Mouse (Mus musculus) ES-E14 (cell line): ENCODE results near the gene Gzmg. TPM values are rescaled to one million over a fixed set of nuclear protein-coding genes. Genes with fewer than 3 reads are reported as not detected.
"Not testable (repeated sequence)": the region's sequence is repeated elsewhere in the genome, so short reads cannot be mapped to it uniquely, and the experiment has no call there.

Source experiments
- DNase-seq: peaks from one replicate; pipeline ENCODE4 v3.0.0-alpha.2; 2013; ENCODE audit warnings: low read depth, low spot score
- H3K27ac ChIP-seq: 2 replicates; pipeline ENCODE4 v1.5.1; 2012; ENCODE audit warnings: low read depth, mild to moderate bottlenecking, low read length, moderate library complexity, mixed read lengths; ENCODE audit not compliant: poor library complexity, insufficient read depth, severe bottlenecking
- H3K36me3 ChIP-seq: 2 replicates; pipeline ENCODE4 v1.6.1; 2012; ENCODE audit warnings: mild to moderate bottlenecking, low read length, moderate library complexity, mixed read lengths; ENCODE audit not compliant: control insufficient read depth, poor library complexity, insufficient read depth, severe bottlenecking
- H3K4me1 ChIP-seq, 2 experiments: fragments of 150-350 bp in 1 of 2; sonication (generic) in 1 of 2; 2 replicates each; pipeline ENCODE4 v1.6.1; 2012; ENCODE audit warnings: low read length in 2 of 2, mild to moderate bottlenecking in 1 of 2, mixed read lengths in 1 of 2; ENCODE audit not compliant: control insufficient read depth in 2 of 2, insufficient read depth in 2 of 2, poor library complexity in 1 of 2
- H3K4me3 ChIP-seq, 2 experiments: fragments of 150-350 bp in 1 of 2; sonication (generic) in 1 of 2; 2 replicates each; pipeline ENCODE4 v1.5.1; 2012; ENCODE audit warnings: low read length in 2 of 2, low read depth in 1 of 2, mild to moderate bottlenecking in 1 of 2, mixed read lengths in 1 of 2; ENCODE audit not compliant: insufficient read depth in 1 of 2, poor library complexity in 1 of 2, severe bottlenecking in 1 of 2
- H3K9ac ChIP-seq: 2 replicates; pipeline ENCODE4 v1.6.1; 2012; ENCODE audit warnings: low read depth, mild to moderate bottlenecking, low read length, mixed read lengths; ENCODE audit not compliant: poor library complexity, insufficient read depth, severe bottlenecking
- H3K9me3 ChIP-seq: fragments of 150-350 bp; sonication (generic); 2 replicates; pipeline ENCODE4 v1.6.1; 2012; ENCODE audit warnings: low read depth, mild to moderate bottlenecking, low read length; ENCODE audit not compliant: control insufficient read depth, insufficient read depth
- CHD2 ChIP-seq: IDR thresholded peaks from 2 replicates; pipeline ENCODE4 v1.6.1; 2014; ENCODE audit warnings: mild to moderate bottlenecking, low read depth, low read length, inconsistent platforms
- HCFC1 ChIP-seq: IDR thresholded peaks from 2 replicates; pipeline ENCODE4 v1.6.1; 2012; ENCODE audit warnings: low read length, inconsistent platforms, borderline replicate concordance; ENCODE audit not compliant: insufficient read depth
- MAFK ChIP-seq: IDR thresholded peaks from 2 replicates; pipeline ENCODE4 v1.6.1; 2014; ENCODE audit warnings: mild to moderate bottlenecking, low read depth, low read length, inconsistent platforms; ENCODE audit not compliant: insufficient read depth
- ZC3H11A ChIP-seq: IDR thresholded peaks from 2 replicates; pipeline ENCODE4 v1.6.1; 2012; ENCODE audit warnings: low read depth, mild to moderate bottlenecking, inconsistent platforms, low read length, borderline replicate concordance
- ZNF384 ChIP-seq: IDR thresholded peaks from 2 replicates; pipeline ENCODE4 v1.6.1; 2012; ENCODE audit warnings: low read depth, low read length, inconsistent platforms
- in situ Hi-C, 2 experiments: fragments of 600-800 bp; cut with MboI; formaldehyde crosslinking; loops; one replicate each; pipeline ENCODE4 v1.15.1; 2025; ENCODE audit warnings: low sequenced_read_pairs in 2 of 2, inconsistent platforms in 1 of 2; ENCODE audit not compliant: unreplicated experiment in 2 of 2
- total RNA-seq: library from RNA; depleted of rRNA; stranded (reverse); fragments of 300-350 nt; gene quantifications from 2 replicates; pipeline ENCODE4 v1.2.3, GENCODE M21; 2012

Gzmg gene
- total RNA-seq, 1 experiment = not detected

- in situ Hi-C loops = no loop called here
- H3K4me3 ChIP-seq = no peak overlapping the region
- H3K9me3 ChIP-seq = no peaks in the 10 kb centered on the region
- no peaks in the 10 kb centered on the region for H3K36me3 ChIP-seq
- no peak overlapping the region for H3K9ac ChIP-seq
- no peak for TF ChIP-seq MAFK
- TF ChIP-seq HCFC1 = no peak
- no peak for DNase-seq
- H3K4me1 ChIP-seq = 0 out of 4 replicates have a peak, but pooled peaks cover 0 to 3% of the 10 kb centered on the region in 2 experiments
- H3K27ac ChIP-seq = no peak overlapping the region
Measured at GRCm38 (mm10) chr14:56168009-56168408, 8.6 kb upstream of the Gzmg start.

- Histone ChIP-seq H3K27ac (no peak overlapping the region), H3K36me3 (no peaks in the 10 kb centered on the region), H3K4me3 (no peak overlapping the region), H3K4me1 (0 out of 4 replicates have a peak, but pooled peaks cover 0 to 3% of the 10 kb centered on the region in 2 experiments), H3K9me3 (no peaks in the 10 kb centered on the region), H3K9ac (no peak overlapping the region)
- TF ChIP-seq CHD2 = no peak
- no peak for DNase-seq
- in situ Hi-C loops = no loop called here
Measured at GRCm38 (mm10) chr14:56162109-56162508, 2.7 kb upstream of the Gzmg start.

- Histone ChIP-seq H3K4me1 (no peaks in the 10 kb centered on the region), H3K9me3 (no peaks in the 10 kb centered on the region), H3K9ac (no peak overlapping the region), H3K4me3 (no peak overlapping the region), H3K36me3 (no peaks in the 10 kb centered on the region), H3K27ac (no peak overlapping the region)
- TF ChIP-seq MAFK (no peak), CHD2 (no peak), HCFC1 (no peak), ZC3H11A (no peak), ZNF384 (no peak)
- DNase-seq = peak; percentile 19
- in situ Hi-C loops = no loop called here
Measured at GRCm38 (mm10) chr14:56155340-56155739, 4.0 kb downstream of the Gzmg start.

- H3K4me1 ChIP-seq, in situ Hi-C loops, H3K4me3 ChIP-seq, DNase-seq, H3K36me3 ChIP-seq, H3K9me3 ChIP-seq, H3K27ac ChIP-seq, H3K9ac ChIP-seq: not testable (repeated sequence)
Measured at GRCm38 (mm10) chr14:56133675-56134074, 25.7 kb downstream of the Gzmg start.

DNA sequence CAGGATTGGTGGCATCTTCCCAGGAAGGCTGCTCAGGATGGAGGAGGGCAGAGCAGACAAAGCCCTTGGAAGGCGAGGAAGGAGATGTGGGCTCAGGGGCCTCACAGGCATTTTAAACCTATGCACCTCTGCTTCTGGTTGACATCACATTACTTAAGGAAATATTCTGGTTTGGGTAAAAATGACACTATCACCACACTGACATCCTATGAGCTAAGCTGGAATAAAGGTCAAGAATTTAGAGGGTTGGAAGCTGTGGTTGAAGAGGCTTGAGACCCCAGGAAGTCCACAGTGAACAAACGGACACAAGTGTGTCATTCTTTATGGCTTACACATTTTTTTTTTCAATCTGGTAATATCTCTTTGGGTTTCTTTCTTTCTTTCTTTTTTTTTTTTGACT is 26.9 kb downstream of the Gzmg start, which contains the start of gene Gzmd:
TSS of gene Gzmd (minus strand) at position 101 of the 400 bp plus-strand sequence.
- H3K9me3 ChIP-seq, H3K9ac ChIP-seq, DNase-seq, H3K4me1 ChIP-seq, H3K4me3 ChIP-seq, H3K27ac ChIP-seq, in situ Hi-C loops, H3K36me3 ChIP-seq: not testable (repeated sequence)
